Mouse (Mus musculus) embryonic facial prominence, embryonic 12.5 days (tissue): ENCODE data around the gene Hyal3. TPM values are rescaled to one million over a fixed set of nuclear protein-coding genes. Genes with fewer than 3 reads are reported as not detected.

Experiments
- ATAC-seq: fragments of 200-750 bp; cut with Nextera tagmentation; 2 replicates; pipeline ENCODE4 v1.8.0; 2017; ENCODE audit not compliant: insufficient number of reproducible peaks, insufficient read depth, low FRiP score, low TSS enrichment
- H3K27ac ChIP-seq: fragments of 300-500 bp; sonication (generic); 2 replicates; pipeline ENCODE4 v1.5.1; 2016; ENCODE audit warnings: mild to moderate bottlenecking
- H3K27me3 ChIP-seq: fragments of 300-500 bp; sonication (generic); 2 replicates; pipeline ENCODE4 v1.6.1; 2016; ENCODE audit warnings: mild to moderate bottlenecking, moderate library complexity
- H3K36me3 ChIP-seq: fragments of 300-500 bp; sonication (generic); 2 replicates; pipeline ENCODE4 v1.6.1; 2016; ENCODE audit warnings: mild to moderate bottlenecking
- H3K4me1 ChIP-seq: fragments of 300-500 bp; sonication (generic); 2 replicates; pipeline ENCODE4 v1.6.1; 2016
- H3K4me2 ChIP-seq: fragments of 300-500 bp; sonication (generic); replicated peaks from 2 replicates; pipeline ENCODE4 v1.6.1; 2016; ENCODE audit warnings: mild to moderate bottlenecking, moderate library complexity
- H3K4me3 ChIP-seq: fragments of 300-500 bp; sonication (generic); 2 replicates; pipeline ENCODE4 v1.5.1; 2016; ENCODE audit warnings: mild to moderate bottlenecking
- H3K9ac ChIP-seq: fragments of 300-500 bp; sonication (generic); 2 replicates; pipeline ENCODE4 v1.6.1; 2016; ENCODE audit warnings: mild to moderate bottlenecking, moderate library complexity
- H3K9me3 ChIP-seq: fragments of 300-500 bp; sonication (generic); 2 replicates; pipeline ENCODE4 v1.6.1; 2016; ENCODE audit warnings: mild to moderate bottlenecking, moderate library complexity
- WGBS: fragments of 180-500 bp; shearing (Covaris S2); methylation state at CpG from one replicate; pipeline ENCODE4 v1.1.7; 2016; 5-methylcytosine and 5-hydroxymethylcytosine counted together
- polyA plus RNA-seq: library from polyadenylated mRNA; unstranded; fragments of >200 nt; fragmentation: Nextera tagmentation; extraction: Ambion mirVana; gene quantifications from 2 replicates; pipeline ENCODE4 v1.2.1, GENCODE M21; 2016

Hyal3 gene
- polyA plus RNA-seq, 1 experiment from 2014 or later = 1.4 TPM

GRCm38 (mm10) chr9:107612191-107612944, 31.8 kb downstream of the Hyal3 start:
- Histone ChIP-seq H3K27ac (peak overlapping the region; percentile 95), H3K9ac (peak overlapping the region; percentile 73), H3K4me3 (peak overlapping the region; percentile 35), H3K36me3 (peaks cover 34% of the 10 kb centered on the region), H3K27me3 (no peaks in the 10 kb centered on the region), H3K9me3 (no peaks in the 10 kb centered on the region), H3K4me1 (peaks cover 30% of the 10 kb centered on the region), H3K4me2 (peak overlapping the region; percentile 70)
- peak; percentile 89 for ATAC-seq
- 4% methylated on average over 36 of the region's 48 CpGs for WGBS

- H3K4me1 ChIP-seq = peaks cover 24% of the 10 kb centered on the region
- peak; percentile 4; the same call in 1 of the 2 replicates for ATAC-seq
- no peaks in the 10 kb centered on the region for H3K27me3 ChIP-seq
- peak overlapping the region; percentile 70 for H3K4me2 ChIP-seq
- no peaks in the 10 kb centered on the region for H3K9me3 ChIP-seq
- H3K27ac ChIP-seq = peak overlapping the region; percentile 95
- peaks cover 38% of the 10 kb centered on the region for H3K36me3 ChIP-seq
- H3K9ac ChIP-seq = peak overlapping the region; percentile 73; the same call in 1 of the 2 replicates
- 14% methylated on average over 12 of the region's 12 CpGs for WGBS
- peak overlapping the region; percentile 35; the same call in 1 of the 2 replicates for H3K4me3 ChIP-seq
Measured at GRCm38 (mm10) chr9:107612945-107613569, 32.4 kb downstream of the Hyal3 start.

GRCm38 (mm10) chr9:107615035-107615434, 34.4 kb downstream of the Hyal3 start:
- Histone ChIP-seq H3K9ac (no peak overlapping the region), H3K4me1 (peaks cover 11% of the 10 kb centered on the region), H3K9me3 (no peaks in the 10 kb centered on the region), H3K36me3 (peaks cover 58% of the 10 kb centered on the region), H3K27me3 (no peaks in the 10 kb centered on the region), H3K27ac (no peak overlapping the region), H3K4me2 (no peak overlapping the region), H3K4me3 (no peak overlapping the region)
- no peak for ATAC-seq
- 61% methylated on average over 4 of the region's 4 CpGs for WGBS

DNA sequence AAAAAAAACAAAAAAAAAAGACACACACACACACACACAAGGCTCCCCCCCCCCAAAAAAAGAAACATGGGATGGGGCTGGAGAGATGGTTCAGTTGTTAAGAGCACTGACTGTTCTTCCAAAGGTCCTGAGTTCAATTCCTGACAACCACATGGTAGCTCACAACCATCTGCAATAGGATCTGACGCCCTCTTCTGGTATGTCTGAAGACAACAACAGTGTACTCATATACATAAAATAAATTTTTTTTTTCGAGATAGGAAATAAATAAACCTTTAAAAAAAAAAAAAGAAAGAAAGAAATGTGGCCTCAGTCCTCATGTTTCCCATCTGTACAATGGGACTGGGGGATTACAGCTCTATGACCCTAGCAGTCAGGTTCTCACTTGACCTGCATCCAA, 36.8 kb downstream of the Hyal3 start:
- no peaks in the 10 kb centered on the region for H3K27me3 ChIP-seq
- ATAC-seq = no peak
- peaks cover 74% of the 10 kb centered on the region for H3K36me3 ChIP-seq
- H3K4me3 ChIP-seq = no peak overlapping the region
- WGBS = 80% methylated on average over 2 of the region's 2 CpGs
- peaks cover 4% of the 10 kb centered on the region; the same call in 1 of the 2 replicates for H3K4me1 ChIP-seq
- no peak overlapping the region for H3K9ac ChIP-seq
- H3K9me3 ChIP-seq = no peaks in the 10 kb centered on the region
- no peak overlapping the region for H3K27ac ChIP-seq
- H3K4me2 ChIP-seq = no peak overlapping the region

GRCm38 (mm10) chr9:107618098-107618497, 37.5 kb downstream of the Hyal3 start:
- peaks cover 78% of the 10 kb centered on the region for H3K36me3 ChIP-seq
- H3K4me1 ChIP-seq = peaks cover 2% of the 10 kb centered on the region; the same call in 1 of the 2 replicates
- H3K27ac ChIP-seq = 0 out of 2 replicates have a peak overlapping the region, but pooled peaks have one; percentile 23
- no peak overlapping the region for H3K4me3 ChIP-seq
- no peak for ATAC-seq
- H3K4me2 ChIP-seq = no peak overlapping the region
- no peak overlapping the region for H3K9ac ChIP-seq
- no peaks in the 10 kb centered on the region for H3K27me3 ChIP-seq
- H3K9me3 ChIP-seq = no peaks in the 10 kb centered on the region
- 86% methylated on average over 6 of the region's 6 CpGs for WGBS

DNA sequence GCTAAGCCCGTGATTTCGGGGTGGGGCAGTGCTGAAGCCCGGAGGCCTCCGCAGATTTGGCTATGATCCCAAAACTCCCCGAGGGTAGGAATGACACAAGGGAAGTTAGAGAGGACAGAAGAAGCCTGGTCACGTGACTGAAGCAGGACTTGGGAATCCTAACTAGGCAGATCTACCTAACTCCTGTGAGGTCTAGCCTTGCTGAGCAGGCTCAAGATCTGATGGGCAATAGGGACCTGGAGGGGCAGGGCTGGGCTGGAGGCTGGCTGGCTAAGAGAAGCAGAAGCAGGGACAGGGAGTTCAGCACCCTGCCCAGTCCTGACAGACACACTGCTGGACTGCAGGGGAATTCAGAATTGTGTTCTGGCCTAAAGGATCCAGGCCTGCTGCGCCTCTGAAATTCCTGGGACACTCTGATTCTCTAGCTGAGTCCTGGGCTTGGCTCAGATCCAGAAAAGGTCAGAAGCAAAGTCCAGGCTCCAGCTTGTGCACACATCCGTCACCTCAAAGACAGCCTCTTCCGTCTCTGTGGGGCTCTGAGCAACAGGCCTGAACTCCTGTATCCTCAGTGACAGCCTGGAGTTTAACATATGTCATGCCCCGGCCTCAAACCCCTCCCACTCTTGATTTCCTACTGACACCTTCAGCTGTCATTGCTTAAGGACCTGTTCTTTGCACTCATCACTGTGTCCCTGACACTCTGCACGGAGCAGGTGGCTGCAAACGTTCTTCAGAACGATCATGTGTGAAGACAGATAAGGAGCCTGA, 38.3 kb downstream of the Hyal3 start:
- peaks cover 79% of the 10 kb centered on the region for H3K36me3 ChIP-seq
- no peak overlapping the region for H3K9ac ChIP-seq
- no peak for ATAC-seq
- 74% methylated on average over 13 of the region's 13 CpGs for WGBS
- no peaks in the 10 kb centered on the region for H3K27me3 ChIP-seq
- H3K9me3 ChIP-seq = no peaks in the 10 kb centered on the region
- no peaks in the 10 kb centered on the region for H3K4me1 ChIP-seq
- 0 out of 2 replicates have a peak overlapping the region, but pooled peaks have one; percentile 17 for H3K27ac ChIP-seq
- H3K4me2 ChIP-seq = no peak overlapping the region
- no peak overlapping the region for H3K4me3 ChIP-seq

GRCm38 (mm10) chr9:107619546-107619879, 38.9 kb downstream of the Hyal3 start:
- Histone ChIP-seq H3K36me3 (peaks cover 80% of the 10 kb centered on the region), H3K27me3 (no peaks in the 10 kb centered on the region), H3K4me3 (no peak overlapping the region), H3K4me1 (no peaks in the 10 kb centered on the region), H3K4me2 (no peak overlapping the region), H3K9ac (no peak overlapping the region), H3K9me3 (no peaks in the 10 kb centered on the region), H3K27ac (no peak overlapping the region)
- WGBS = 88% methylated on average over 13 of the region's 13 CpGs
- ATAC-seq = no peak

DNA sequence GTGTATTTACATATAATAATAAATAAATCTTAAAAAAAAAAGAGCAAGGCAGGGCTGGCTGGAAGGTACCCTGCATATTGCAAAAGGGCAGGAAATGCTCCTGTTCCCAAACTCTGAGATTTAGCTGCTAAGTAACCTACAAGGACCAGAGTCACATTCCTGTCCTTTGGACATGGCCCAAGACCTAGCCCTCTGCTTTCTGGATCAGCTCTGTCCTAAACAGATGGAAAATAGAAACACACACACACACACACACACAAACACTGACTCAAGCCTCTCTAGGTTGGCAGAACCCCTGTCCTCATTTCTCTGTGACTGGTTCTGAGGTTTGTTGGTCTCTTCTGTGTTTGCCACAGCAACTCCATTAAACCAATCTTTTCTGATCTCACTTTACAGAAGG, 40.3 kb downstream of the Hyal3 start:
- Histone ChIP-seq H3K27ac (no peak overlapping the region), H3K4me3 (no peak overlapping the region), H3K9ac (no peak overlapping the region), H3K9me3 (no peaks in the 10 kb centered on the region), H3K4me2 (no peak overlapping the region), H3K36me3 (peaks cover 76% of the 10 kb centered on the region), H3K27me3 (no peaks in the 10 kb centered on the region), H3K4me1 (peaks cover under 1% of the 10 kb centered on the region)
- no peak for ATAC-seq

DNA sequence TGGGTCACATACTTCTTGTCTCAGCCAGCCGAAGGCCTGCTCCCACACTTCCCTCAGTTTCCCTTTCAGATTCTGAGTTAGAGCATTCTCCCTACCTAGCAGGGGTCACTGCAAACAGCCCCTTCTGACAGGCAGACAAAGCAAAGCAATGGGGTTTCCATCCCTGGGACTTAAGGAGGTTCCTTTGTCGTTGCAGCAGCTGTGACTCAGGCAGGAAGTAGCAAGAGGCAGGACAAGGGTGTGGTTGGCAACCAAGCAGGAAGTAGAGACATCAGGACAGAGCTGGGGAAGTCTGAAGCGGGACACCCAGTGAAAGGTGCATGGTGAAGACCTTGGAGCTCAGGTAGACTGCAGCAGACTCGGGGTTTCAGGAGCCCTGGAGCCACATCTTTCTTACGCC, 43.9 kb downstream of the Hyal3 start:
- Histone ChIP-seq H3K27ac (no peak overlapping the region; the same call in 1 of the 2 replicates), H3K4me1 (peaks cover 36% of the 10 kb centered on the region), H3K36me3 (peaks cover 52% of the 10 kb centered on the region), H3K4me2 (no peak overlapping the region), H3K27me3 (no peaks in the 10 kb centered on the region), H3K9me3 (no peaks in the 10 kb centered on the region), H3K4me3 (no peak overlapping the region), H3K9ac (no peak overlapping the region)
- ATAC-seq = no peak
- 72% methylated on average over 5 of the region's 5 CpGs for WGBS

DNA sequence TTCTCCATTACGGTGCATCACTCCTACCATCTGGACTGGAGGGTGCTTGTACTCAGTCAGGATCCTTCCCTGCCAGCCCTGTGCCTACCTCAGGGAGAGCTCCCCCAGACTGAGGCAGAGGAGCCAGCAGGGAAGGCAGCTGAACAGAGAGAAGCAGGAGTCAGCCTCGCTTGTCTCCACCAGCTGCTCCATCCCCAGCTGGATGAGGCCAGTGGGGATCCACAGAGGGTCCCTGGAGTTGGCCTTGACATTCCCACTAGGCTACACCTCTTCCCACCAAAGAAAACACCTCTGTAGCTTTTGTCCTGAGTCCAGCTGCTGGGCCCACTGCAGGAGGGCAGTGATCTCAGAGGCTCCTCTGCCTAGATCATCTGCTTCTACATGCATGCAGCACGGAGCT, 44.3 kb downstream of the Hyal3 start:
- Histone ChIP-seq H3K9ac (no peak overlapping the region; the same call in 1 of the 2 replicates), H3K36me3 (peaks cover 48% of the 10 kb centered on the region), H3K4me3 (no peak overlapping the region), H3K27me3 (no peaks in the 10 kb centered on the region), H3K4me2 (no peak overlapping the region), H3K4me1 (peaks cover 40% of the 10 kb centered on the region), H3K27ac (peak overlapping the region; percentile 7; the same call in 1 of the 2 replicates), H3K9me3 (no peaks in the 10 kb centered on the region)
- no peak for ATAC-seq
- WGBS = 88% methylated on average over 3 of the region's 3 CpGs

DNA sequence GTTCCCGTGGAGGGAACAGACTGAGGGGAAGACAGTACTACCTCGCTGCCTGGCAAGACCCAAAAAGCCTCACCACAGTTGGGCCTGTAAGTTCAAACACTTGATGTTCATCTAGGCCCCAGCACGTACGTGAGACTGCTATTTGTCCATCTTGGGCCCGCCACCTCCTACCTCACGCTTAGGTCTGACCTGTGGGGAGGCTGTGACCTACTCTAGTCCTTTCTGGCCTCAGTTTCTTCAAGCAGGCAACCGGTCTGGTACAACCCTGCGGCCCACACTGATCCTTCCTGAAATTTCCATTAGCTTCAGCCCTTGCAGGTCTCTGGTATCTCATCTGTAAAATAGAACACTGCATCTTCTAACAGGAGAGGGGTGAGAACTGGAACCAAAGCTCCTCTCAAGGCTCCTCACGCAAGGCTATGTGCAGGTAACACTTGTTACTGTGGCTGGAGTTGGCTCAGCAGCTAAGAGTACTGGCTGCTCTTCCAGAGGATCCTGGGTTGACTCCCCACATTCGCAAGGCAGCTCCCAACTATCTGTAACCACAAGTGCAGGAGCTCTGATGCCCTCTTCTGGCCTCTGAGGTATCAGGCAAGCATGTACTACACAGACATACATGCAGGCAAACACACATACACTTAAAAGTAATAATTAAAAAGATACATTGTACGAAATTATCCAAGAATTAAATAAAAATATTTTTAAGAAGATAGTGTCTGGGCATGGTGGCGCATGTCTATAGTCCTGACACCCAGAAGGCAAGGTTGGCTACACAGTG, 44.9 kb downstream of the Hyal3 start:
- peaks cover 42% of the 10 kb centered on the region for H3K36me3 ChIP-seq
- no peak overlapping the region for H3K4me3 ChIP-seq
- H3K9ac ChIP-seq = no peak overlapping the region; the same call in 1 of the 2 replicates
- H3K9me3 ChIP-seq = no peaks in the 10 kb centered on the region
- no peak overlapping the region for H3K4me2 ChIP-seq
- no peaks in the 10 kb centered on the region for H3K27me3 ChIP-seq
- 89% methylated on average over 12 of the region's 12 CpGs for WGBS
- peak overlapping the region; percentile 7; the same call in 1 of the 2 replicates for H3K27ac ChIP-seq
- no peak for ATAC-seq
- peaks cover 46% of the 10 kb centered on the region for H3K4me1 ChIP-seq
